Mouse (Mus musculus) kidney, embryonic 15.5 days (tissue): ENCODE measurements around the gene Psmg3. TPM values are rescaled to one million over a fixed set of nuclear protein-coding genes. Genes with fewer than 3 reads are reported as not detected.

Experiments used
- ATAC-seq: fragments of 200-750 bp; cut with Nextera tagmentation; replicated peaks from 2 replicates; pipeline ENCODE4 v1.8.0; 2017; ENCODE audit warnings: moderate TSS enrichment; ENCODE audit not compliant: low FRiP score
- H3K27ac ChIP-seq: fragments of 300-500 bp; sonication (generic); 2 replicates; pipeline ENCODE4 v1.5.1; 2015; ENCODE audit warnings: mild to moderate bottlenecking, inconsistent platforms
- H3K27me3 ChIP-seq: fragments of 300-500 bp; sonication (generic); 2 replicates; pipeline ENCODE4 v1.6.1; 2015; ENCODE audit warnings: inconsistent platforms
- H3K36me3 ChIP-seq: fragments of 300-500 bp; sonication (generic); 2 replicates; pipeline ENCODE4 v1.6.1; 2015; ENCODE audit warnings: inconsistent platforms
- H3K4me1 ChIP-seq: fragments of 300-500 bp; sonication (generic); 2 replicates; pipeline ENCODE4 v1.6.1; 2015; ENCODE audit warnings: inconsistent platforms
- H3K4me2 ChIP-seq: fragments of 300-500 bp; sonication (generic); 2 replicates; pipeline ENCODE4 v1.6.1; 2015; ENCODE audit warnings: moderate library complexity, mild to moderate bottlenecking, inconsistent platforms
- H3K4me3 ChIP-seq: fragments of 300-500 bp; sonication (generic); replicated peaks from 2 replicates; pipeline ENCODE4 v1.5.1; 2015; ENCODE audit warnings: mild to moderate bottlenecking, inconsistent platforms
- H3K9ac ChIP-seq: fragments of 300-500 bp; sonication (generic); 2 replicates; pipeline ENCODE4 v1.6.1; 2015; ENCODE audit warnings: mild to moderate bottlenecking, inconsistent platforms
- H3K9me3 ChIP-seq: fragments of 300-500 bp; sonication (generic); replicated peaks from 2 replicates; pipeline ENCODE4 v1.6.1; 2016; ENCODE audit warnings: inconsistent platforms
- WGBS: fragments of 180-500 bp; shearing (Covaris S2); methylation state at CpG from one replicate; pipeline ENCODE4 v1.1.7; 2015; ENCODE audit warnings: mixed read lengths; 5-methylcytosine and 5-hydroxymethylcytosine counted together
- polyA plus RNA-seq: library from polyadenylated mRNA; unstranded; fragments of >200 nt; fragmentation: Nextera tagmentation; extraction: Ambion mirVana; gene quantifications from 2 replicates; pipeline ENCODE4 v1.2.1, GENCODE M21; 2015

The Psmg3 gene
- polyA plus RNA-seq, 1 experiment from 2014 or later: 74.0 TPM

- Histone ChIP-seq H3K9ac (no peak overlapping the region), H3K27ac (no peak overlapping the region), H3K9me3 (no peaks in the 10 kb centered on the region), H3K4me2 (no peak overlapping the region), H3K4me3 (no peak overlapping the region), H3K27me3 (no peaks in the 10 kb centered on the region), H3K36me3 (peaks cover 22% of the 10 kb centered on the region), H3K4me1 (peaks cover 15% of the 10 kb centered on the region)
- WGBS: 88% methylated on average over 1 of the region's 1 CpGs
- no peak for ATAC-seq
Measured at GRCm38 (mm10) chr5:139827593-139827992, 908 bp upstream of the Psmg3 start.

GRCm38 (mm10) chr5:139825947-139826346, 738 bp downstream of the Psmg3 start:
- WGBS: 42% methylated on average over 11 of the region's 11 CpGs

GRCm38 (mm10) chr5:139824531-139824930, 2.2 kb downstream of the Psmg3 start:
- WGBS: 94% methylated on average over 10 of the region's 10 CpGs
- Histone ChIP-seq H3K4me2 (no peak overlapping the region), H3K9me3 (no peaks in the 10 kb centered on the region), H3K36me3 (peaks cover 34% of the 10 kb centered on the region), H3K9ac (no peak overlapping the region), H3K27ac (no peak overlapping the region), H3K27me3 (no peaks in the 10 kb centered on the region), H3K4me3 (no peak overlapping the region), H3K4me1 (peaks cover 24% of the 10 kb centered on the region)
- ATAC-seq: no peak

More at GRCm38 (mm10) chr5:139825947-139826346, 738 bp downstream of the Psmg3 start:
- Histone ChIP-seq H3K27ac (no peak overlapping the region), H3K4me2 (peak overlapping the region; percentile 67), H3K36me3 (peaks cover 34% of the 10 kb centered on the region), H3K27me3 (no peaks in the 10 kb centered on the region), H3K9me3 (no peaks in the 10 kb centered on the region), H3K4me1 (peaks cover 24% of the 10 kb centered on the region), H3K9ac (peak overlapping the region; percentile 81), H3K4me3 (peak overlapping the region; percentile 93)
- no peak for ATAC-seq

- Histone ChIP-seq H3K27me3 (no peaks in the 10 kb centered on the region), H3K4me3 (no peak overlapping the region), H3K9ac (no peak overlapping the region), H3K9me3 (no peaks in the 10 kb centered on the region), H3K4me1 (peaks cover 24% of the 10 kb centered on the region), H3K27ac (peak overlapping the region; percentile 70), H3K4me2 (0 out of 2 replicates have a peak overlapping the region, but pooled peaks have one; percentile 6), H3K36me3 (peaks cover 34% of the 10 kb centered on the region)
- WGBS: 36% methylated on average over 12 of the region's 12 CpGs
- ATAC-seq: 0 out of 2 replicates have a peak, but pooled peaks have one; percentile 54
Measured at GRCm38 (mm10) chr5:139821466-139822459, 4.9 kb downstream of the Psmg3 start.

- Histone ChIP-seq H3K9ac (no peak within 1 kb of the TSS), H3K9me3 (no peaks in the 10 kb centered on the region), H3K4me3 (no peak within 1 kb of the TSS), H3K27ac (no peak within 1 kb of the TSS), H3K27me3 (peaks cover 6% of the 10 kb centered on the region), H3K4me2 (no peak within 1 kb of the TSS), H3K4me1 (peaks cover 11% of the 10 kb centered on the region), H3K36me3 (peaks cover 33% of the 10 kb centered on the region)
- 91% methylated on average over 9 of the region's 9 CpGs for WGBS
- ATAC-seq: no peak
Measured at GRCm38 (mm10) chr5:139819538-139820181, 7.0 kb downstream of the Psmg3 start, which contains the start of gene Tmem184a. Gene Tmem184a (minus strand): TSS chr5:139819917.

GRCm38 (mm10) chr5:139818801-139819200, 7.9 kb downstream of the Psmg3 start:
- no peak for ATAC-seq
- Histone ChIP-seq H3K4me2 (no peak overlapping the region), H3K27me3 (peaks cover 14% of the 10 kb centered on the region), H3K4me3 (no peak overlapping the region), H3K9ac (no peak overlapping the region), H3K36me3 (peaks cover 24% of the 10 kb centered on the region), H3K4me1 (peaks cover 15% of the 10 kb centered on the region), H3K27ac (no peak overlapping the region), H3K9me3 (no peaks in the 10 kb centered on the region)
- 48% methylated on average over 4 of the region's 4 CpGs for WGBS

GRCm38 (mm10) chr5:139818056-139818455, 8.6 kb downstream of the Psmg3 start:
- Histone ChIP-seq H3K4me2 (no peak overlapping the region), H3K9ac (no peak overlapping the region), H3K27me3 (peaks cover 15% of the 10 kb centered on the region), H3K36me3 (peaks cover 17% of the 10 kb centered on the region), H3K4me3 (no peak overlapping the region), H3K27ac (no peak overlapping the region), H3K4me1 (peaks cover 15% of the 10 kb centered on the region), H3K9me3 (no peaks in the 10 kb centered on the region)
- 83% methylated on average over 3 of the region's 3 CpGs for whole genome bisulfite sequencing
- no peak for ATAC-seq

- Histone ChIP-seq H3K4me1 (peaks cover 15% of the 10 kb centered on the region), H3K27ac (no peak overlapping the region), H3K9ac (no peak overlapping the region), H3K4me3 (no peak overlapping the region), H3K27me3 (peaks cover 21% of the 10 kb centered on the region), H3K4me2 (no peak overlapping the region), H3K9me3 (no peaks in the 10 kb centered on the region), H3K36me3 (peaks cover 9% of the 10 kb centered on the region)
- ATAC-seq: no peak
- 7% methylated on average over 1 of the region's 1 CpGs for WGBS
Measured at GRCm38 (mm10) chr5:139817292-139817691, 9.4 kb downstream of the Psmg3 start.

GRCm38 (mm10) chr5:139816445-139816844, 10.2 kb downstream of the Psmg3 start:
- peaks cover under 1% of the 10 kb centered on the region for H3K36me3 ChIP-seq
- no peak overlapping the region for H3K27ac ChIP-seq
- H3K27me3 ChIP-seq: peaks cover 21% of the 10 kb centered on the region
- H3K4me3 ChIP-seq: no peak overlapping the region
- H3K4me2 ChIP-seq: no peak overlapping the region
- H3K4me1 ChIP-seq: peaks cover 13% of the 10 kb centered on the region
- ATAC-seq: no peak
- H3K9me3 ChIP-seq: no peaks in the 10 kb centered on the region
- H3K9ac ChIP-seq: no peak overlapping the region

- no peak overlapping the region for H3K4me3 ChIP-seq
- H3K4me1 ChIP-seq: peaks cover 13% of the 10 kb centered on the region; the same call in 1 of the 2 replicates
- no peak for ATAC-seq
- no peaks in the 10 kb centered on the region for H3K9me3 ChIP-seq
- no peak overlapping the region for H3K9ac ChIP-seq
- H3K4me2 ChIP-seq: no peak overlapping the region
- H3K27ac ChIP-seq: no peak overlapping the region
- H3K36me3 ChIP-seq: no peaks in the 10 kb centered on the region
- 69% methylated on average over 6 of the region's 6 CpGs for WGBS
- peaks cover 21% of the 10 kb centered on the region for H3K27me3 ChIP-seq
Measured at GRCm38 (mm10) chr5:139815964-139816363, 10.7 kb downstream of the Psmg3 start.

- peaks cover 21% of the 10 kb centered on the region for H3K27me3 ChIP-seq
- no peaks in the 10 kb centered on the region for H3K36me3 ChIP-seq
- H3K27ac ChIP-seq: peak overlapping the region; percentile 45; the same call in 1 of the 2 replicates
- peak overlapping the region; percentile 38; the same call in 1 of the 2 replicates for H3K9ac ChIP-seq
- 3% methylated on average over 13 of the region's 13 CpGs for WGBS
- ATAC-seq: peak; percentile 41
- H3K9me3 ChIP-seq: no peaks in the 10 kb centered on the region
- H3K4me3 ChIP-seq: peak overlapping the region; percentile 34
- peaks cover 13% of the 10 kb centered on the region; the same call in 1 of the 2 replicates for H3K4me1 ChIP-seq
- H3K4me2 ChIP-seq: peak overlapping the region; percentile 52
Measured at GRCm38 (mm10) chr5:139813963-139814381, 12.7 kb downstream of the Psmg3 start.

GRCm38 (mm10) chr5:139813126-139813490, 13.6 kb downstream of the Psmg3 start:
- no peak overlapping the region for H3K27ac ChIP-seq
- no peaks in the 10 kb centered on the region for H3K9me3 ChIP-seq
- H3K4me3 ChIP-seq: no peak overlapping the region
- WGBS: 46% methylated on average over 10 of the region's 10 CpGs
- H3K27me3 ChIP-seq: peaks cover 21% of the 10 kb centered on the region
- H3K4me1 ChIP-seq: peaks cover 13% of the 10 kb centered on the region; the same call in 1 of the 2 replicates
- H3K36me3 ChIP-seq: no peaks in the 10 kb centered on the region
- H3K4me2 ChIP-seq: peak overlapping the region; percentile 52
- no peak overlapping the region for H3K9ac ChIP-seq
- no peak for ATAC-seq
